Mouse (Mus musculus) limb, embryonic 10.5 days (tissue): Measurements from ENCODE around the gene Nxf2. TPM values are rescaled to one million over a fixed set of nuclear protein-coding genes. Genes with fewer than 3 reads are reported as not detected.

Experiments used
- DNase-seq: peaks from one replicate; pipeline ENCODE4 v3.0.0-alpha.2; 2017; ENCODE audit warnings: low spot score
- H3K27ac ChIP-seq: fragments of 300-500 bp; sonication (generic); 2 replicates; pipeline ENCODE4 v1.5.1; 2016; ENCODE audit warnings: mild to moderate bottlenecking
- H3K27me3 ChIP-seq: fragments of 300-500 bp; sonication (generic); 2 replicates; pipeline ENCODE4 v1.6.1; 2016; ENCODE audit warnings: low read depth, mild to moderate bottlenecking; ENCODE audit not compliant: poor library complexity, severe bottlenecking
- H3K36me3 ChIP-seq: fragments of 300-500 bp; sonication (generic); 2 replicates; pipeline ENCODE4 v1.6.1; 2016; ENCODE audit warnings: mild to moderate bottlenecking, moderate library complexity
- H3K4me1 ChIP-seq: fragments of 300-500 bp; sonication (generic); 2 replicates; pipeline ENCODE4 v1.6.1; 2016
- H3K4me3 ChIP-seq: fragments of 300-500 bp; sonication (generic); 2 replicates; pipeline ENCODE4 v1.5.1; 2016; ENCODE audit warnings: mild to moderate bottlenecking, moderate library complexity
- H3K9me3 ChIP-seq: fragments of 300-500 bp; sonication (generic); replicated peaks from 2 replicates; pipeline ENCODE4 v1.6.1; 2016; ENCODE audit warnings: mild to moderate bottlenecking
- WGBS: fragments of 180-500 bp; shearing (Covaris S2); methylation state at CpG from one replicate; pipeline ENCODE4 v1.1.7; 2016; 5-methylcytosine and 5-hydroxymethylcytosine counted together
- polyA plus RNA-seq: library from polyadenylated mRNA; unstranded; fragments of >200 nt; fragmentation: Nextera tagmentation; extraction: Ambion mirVana; gene quantifications from 2 replicates; pipeline ENCODE4 v1.2.1, GENCODE M21; 2016

The Nxf2 gene
- polyA plus RNA-seq = 0.46 and 0.75 TPM in 2 replicates

- Histone ChIP-seq H3K4me1 (no peaks in the 10 kb centered on the region), H3K4me3 (peak within 1 kb of the TSS; percentile 44), H3K27me3 (peaks cover 68% of the 10 kb centered on the region), H3K27ac (peak within 1 kb of the TSS; percentile 77), H3K36me3 (no peaks in the 10 kb centered on the region), H3K9me3 (no peaks in the 10 kb centered on the region)
- 89% methylated on average over 19 of the region's 19 CpGs for WGBS
- no peak for DNase-seq
Observed at GRCm38 (mm10) chrX:134964546-134964945, at the start of gene Nxf2. TSS of gene Nxf2 (minus strand) at chrX:134964754.

- WGBS = 20% methylated on average over 3 of the region's 3 CpGs
- no peaks in the 10 kb centered on the region for H3K9me3 ChIP-seq
- peak; percentile 31 for DNase-seq
Observed at GRCm38 (mm10) chrX:135011381-135011780, 46.8 kb upstream of the Nxf2 start.

GRCm38 (mm10) chrX:135009471-135009815 lies 44.9 kb upstream of the Nxf2 start:
- Histone ChIP-seq H3K9me3 (no peaks in the 10 kb centered on the region), H3K27me3 (peaks cover 80% of the 10 kb centered on the region), H3K36me3 (no peaks in the 10 kb centered on the region), H3K4me1 (0 out of 2 replicates have a peak, but pooled peaks cover 3% of the 10 kb centered on the region), H3K27ac (peak overlapping the region; percentile 95), H3K4me3 (peak overlapping the region; percentile 66)
- DNase-seq = no peak
- 27% methylated on average over 6 of the region's 6 CpGs for WGBS

More at GRCm38 (mm10) chrX:135011381-135011780, 46.8 kb upstream of the Nxf2 start:
- peaks cover 83% of the 10 kb centered on the region for H3K27me3 ChIP-seq
- H3K36me3 ChIP-seq = no peaks in the 10 kb centered on the region
- 0 out of 2 replicates have a peak, but pooled peaks cover 3% of the 10 kb centered on the region for H3K4me1 ChIP-seq
- no peak overlapping the region for H3K4me3 ChIP-seq
- H3K27ac ChIP-seq = peak overlapping the region; percentile 58

- H3K9me3 ChIP-seq = no peaks in the 10 kb centered on the region
- peak; percentile 77 for DNase-seq
- WGBS = 15% methylated on average over 44 of the region's 65 CpGs
- H3K4me1 ChIP-seq = 0 out of 2 replicates have a peak, but pooled peaks cover 3% of the 10 kb centered on the region
- no peaks in the 10 kb centered on the region for H3K36me3 ChIP-seq
- peaks cover 79% of the 10 kb centered on the region for H3K27me3 ChIP-seq
- peak within 1 kb of the TSS; percentile 66 for H3K4me3 ChIP-seq
- H3K27ac ChIP-seq = peak within 1 kb of the TSS; percentile 95
Observed at GRCm38 (mm10) chrX:135008720-135009470, 44.3 kb upstream of the Nxf2 start, which contains the start of gene Zmat1. TSS of gene Zmat1 (minus strand) at chrX:135009209.

GRCm38 (mm10) chrX:135008021-135008420 lies 43.5 kb upstream of the Nxf2 start:
- Histone ChIP-seq H3K4me3 (peak overlapping the region; percentile 66), H3K27ac (peak overlapping the region; percentile 95; the same call in 1 of the 2 replicates), H3K27me3 (peaks cover 83% of the 10 kb centered on the region), H3K9me3 (no peaks in the 10 kb centered on the region), H3K36me3 (no peaks in the 10 kb centered on the region), H3K4me1 (0 out of 2 replicates have a peak, but pooled peaks cover 3% of the 10 kb centered on the region)
- no peak for DNase-seq
- WGBS = 33% methylated on average over 5 of the region's 5 CpGs

GRCm38 (mm10) chrX:134963305-134964094 lies 1.1 kb downstream of the Nxf2 start:
- Histone ChIP-seq H3K27me3 (peaks cover 71% of the 10 kb centered on the region), H3K4me3 (peak overlapping the region; percentile 44), H3K4me1 (no peaks in the 10 kb centered on the region), H3K36me3 (no peaks in the 10 kb centered on the region), H3K27ac (peak overlapping the region; percentile 77), H3K9me3 (no peaks in the 10 kb centered on the region)
- DNase-seq = peak; percentile 64
- 45% methylated on average over 36 of the region's 53 CpGs for WGBS

GRCm38 (mm10) chrX:134930361-134930760 lies 34.2 kb downstream of the Nxf2 start:
- WGBS = 39% methylated on average over 5 of the region's 5 CpGs
- H3K27me3 ChIP-seq = peaks cover 41% of the 10 kb centered on the region

GRCm38 (mm10) chrX:134929927-134930326 lies 34.6 kb downstream of the Nxf2 start:
- 73% methylated on average over 5 of the region's 5 CpGs for WGBS
- DNase-seq = no peak
- H3K4me1 ChIP-seq = no peaks in the 10 kb centered on the region

More at GRCm38 (mm10) chrX:134930361-134930760, 34.2 kb downstream of the Nxf2 start:
- Histone ChIP-seq H3K27ac (no peak overlapping the region), H3K4me1 (no peaks in the 10 kb centered on the region), H3K36me3 (no peaks in the 10 kb centered on the region), H3K4me3 (no peak overlapping the region), H3K9me3 (no peaks in the 10 kb centered on the region)
- peak; percentile 40 for DNase-seq

GRCm38 (mm10) chrX:134925058-134925457 lies 39.5 kb downstream of the Nxf2 start:
- Histone ChIP-seq H3K4me1 (no peaks in the 10 kb centered on the region), H3K36me3 (no peaks in the 10 kb centered on the region), H3K27ac (no peak overlapping the region), H3K27me3 (peaks cover 25% of the 10 kb centered on the region), H3K9me3 (no peaks in the 10 kb centered on the region), H3K4me3 (no peak overlapping the region)
- DNase-seq = peak; percentile 30

More at GRCm38 (mm10) chrX:134929927-134930326, 34.6 kb downstream of the Nxf2 start:
- Histone ChIP-seq H3K27ac (no peak overlapping the region), H3K27me3 (peaks cover 37% of the 10 kb centered on the region), H3K9me3 (no peaks in the 10 kb centered on the region), H3K36me3 (no peaks in the 10 kb centered on the region), H3K4me3 (no peak overlapping the region)

- no peak for DNase-seq
- Histone ChIP-seq H3K4me3 (no peak overlapping the region), H3K27ac (no peak overlapping the region), H3K27me3 (peaks cover 37% of the 10 kb centered on the region), H3K36me3 (no peaks in the 10 kb centered on the region), H3K4me1 (no peaks in the 10 kb centered on the region), H3K9me3 (no peaks in the 10 kb centered on the region)
- 79% methylated on average over 7 of the region's 7 CpGs for WGBS
Observed at GRCm38 (mm10) chrX:134923675-134924424, 40.7 kb downstream of the Nxf2 start.

GRCm38 (mm10) chrX:134919220-134919619 lies 45.3 kb downstream of the Nxf2 start:
- H3K9me3 ChIP-seq = no peaks in the 10 kb centered on the region
- no peak overlapping the region for H3K4me3 ChIP-seq
- WGBS = 64% methylated on average over 1 of the region's 1 CpGs
- no peak for DNase-seq
- H3K36me3 ChIP-seq = no peaks in the 10 kb centered on the region
- no peak overlapping the region for H3K27ac ChIP-seq
- peaks cover 51% of the 10 kb centered on the region for H3K27me3 ChIP-seq
- H3K4me1 ChIP-seq = no peaks in the 10 kb centered on the region

- no peak overlapping the region for H3K4me3 ChIP-seq
- no peaks in the 10 kb centered on the region for H3K4me1 ChIP-seq
- H3K27me3 ChIP-seq = peaks cover 65% of the 10 kb centered on the region
- no peaks in the 10 kb centered on the region for H3K9me3 ChIP-seq
- 74% methylated on average over 2 of the region's 2 CpGs for WGBS
- no peak for DNase-seq
- no peak overlapping the region for H3K27ac ChIP-seq
- H3K36me3 ChIP-seq = no peaks in the 10 kb centered on the region
Observed at GRCm38 (mm10) chrX:134915745-134916144, 48.8 kb downstream of the Nxf2 start.
